Mouse (Mus musculus) hindbrain, embryonic 13.5 days (tissue): ENCODE data around the gene Ttc27. TPM values are rescaled to one million over a fixed set of nuclear protein-coding genes. Genes with fewer than 3 reads are reported as not detected.

Source experiments
- ATAC-seq: fragments of 200-750 bp; cut with Nextera tagmentation; 2 replicates; pipeline ENCODE4 v1.8.0; 2017; ENCODE audit warnings: moderate TSS enrichment; ENCODE audit not compliant: low FRiP score
- H3K27ac ChIP-seq: fragments of 300-500 bp; sonication (generic); 2 replicates; pipeline ENCODE4 v1.5.1; 2015; ENCODE audit warnings: inconsistent platforms, mild to moderate bottlenecking, moderate library complexity
- H3K27me3 ChIP-seq: fragments of 300-500 bp; sonication (generic); 2 replicates; pipeline ENCODE4 v1.6.1; 2015; ENCODE audit warnings: mild to moderate bottlenecking, inconsistent platforms
- H3K36me3 ChIP-seq: fragments of 300-500 bp; sonication (generic); 2 replicates; pipeline ENCODE4 v1.6.1; 2015; ENCODE audit warnings: mild to moderate bottlenecking, inconsistent platforms
- H3K4me1 ChIP-seq: fragments of 300-500 bp; sonication (generic); replicated peaks from 2 replicates; pipeline ENCODE4 v1.6.1; 2015; ENCODE audit warnings: inconsistent platforms
- H3K4me2 ChIP-seq: fragments of 300-500 bp; sonication (generic); 2 replicates; pipeline ENCODE4 v1.6.1; 2015; ENCODE audit warnings: inconsistent platforms, mild to moderate bottlenecking, moderate library complexity
- H3K4me3 ChIP-seq: fragments of 300-500 bp; sonication (generic); 2 replicates; pipeline ENCODE4 v1.5.1; 2015; ENCODE audit warnings: mild to moderate bottlenecking, inconsistent platforms
- H3K9ac ChIP-seq: fragments of 300-500 bp; sonication (generic); 2 replicates; pipeline ENCODE4 v1.6.1; 2015; ENCODE audit warnings: mild to moderate bottlenecking, inconsistent platforms
- H3K9me3 ChIP-seq: fragments of 300-500 bp; sonication (generic); 2 replicates; pipeline ENCODE4 v1.6.1; 2016; ENCODE audit warnings: inconsistent platforms
- WGBS: fragments of 180-500 bp; shearing (Covaris S2); methylation state at CpG from one replicate; pipeline ENCODE4 v1.1.7; 2015; 5-methylcytosine and 5-hydroxymethylcytosine counted together
- polyA plus RNA-seq: library from polyadenylated mRNA; unstranded; fragments of >200 nt; fragmentation: Nextera tagmentation; extraction: Ambion mirVana; gene quantifications from 2 replicates; pipeline ENCODE4 v1.2.1, GENCODE M21; 2015

Ttc27 gene
- polyA plus RNA-seq, 1 experiment from 2014 or later, result 15.2 TPM

DNA sequence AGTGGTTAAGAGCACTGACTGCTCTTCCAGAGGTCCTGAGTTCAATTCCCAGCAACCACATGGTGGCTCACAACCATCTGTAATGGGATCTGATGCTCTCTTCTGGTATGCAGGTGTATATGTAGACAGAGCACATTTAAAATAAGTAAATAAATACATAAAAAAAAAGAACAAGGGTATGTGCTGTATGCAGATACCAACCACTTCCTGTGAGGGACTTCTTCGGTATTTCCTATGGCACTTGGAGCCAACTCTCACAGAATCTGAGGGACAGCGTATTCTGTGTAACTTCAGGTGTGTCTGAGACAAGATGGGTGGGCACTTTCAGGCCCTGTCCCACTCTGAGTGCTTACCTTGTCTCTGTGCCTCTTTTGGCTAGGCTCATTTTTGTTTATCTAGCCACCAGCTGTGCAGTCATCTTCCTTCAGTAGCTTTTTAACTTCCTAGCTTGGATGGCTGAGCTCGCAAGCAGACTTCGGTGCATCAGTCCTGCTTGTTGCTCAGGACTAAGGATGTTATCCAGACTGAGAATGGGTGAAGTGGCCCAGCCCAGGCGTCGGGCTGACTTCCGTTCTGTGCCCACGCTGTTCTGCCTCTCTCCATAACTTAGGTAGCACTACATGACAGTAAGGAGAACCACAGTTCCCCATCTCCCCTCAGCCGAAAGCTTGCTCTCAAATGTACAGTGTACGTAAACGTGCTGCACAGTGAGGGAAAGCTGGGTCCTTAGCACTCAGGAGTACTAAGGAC is 37.0 kb downstream of the Ttc27 start:
- WGBS, result 92% methylated on average over 11 of the region's 11 CpGs
- H3K36me3 ChIP-seq, result peaks cover 14% of the 10 kb centered on the region; the same call in 1 of the 2 replicates
- H3K27me3 ChIP-seq, result no peaks in the 10 kb centered on the region
- H3K4me1 ChIP-seq, result no peaks in the 10 kb centered on the region
- H3K4me2 ChIP-seq, result no peak overlapping the region
- H3K27ac ChIP-seq, result no peak overlapping the region
- no peak for ATAC-seq
- H3K9me3 ChIP-seq, result no peaks in the 10 kb centered on the region
- H3K9ac ChIP-seq, result no peak overlapping the region
- no peak overlapping the region for H3K4me3 ChIP-seq

DNA sequence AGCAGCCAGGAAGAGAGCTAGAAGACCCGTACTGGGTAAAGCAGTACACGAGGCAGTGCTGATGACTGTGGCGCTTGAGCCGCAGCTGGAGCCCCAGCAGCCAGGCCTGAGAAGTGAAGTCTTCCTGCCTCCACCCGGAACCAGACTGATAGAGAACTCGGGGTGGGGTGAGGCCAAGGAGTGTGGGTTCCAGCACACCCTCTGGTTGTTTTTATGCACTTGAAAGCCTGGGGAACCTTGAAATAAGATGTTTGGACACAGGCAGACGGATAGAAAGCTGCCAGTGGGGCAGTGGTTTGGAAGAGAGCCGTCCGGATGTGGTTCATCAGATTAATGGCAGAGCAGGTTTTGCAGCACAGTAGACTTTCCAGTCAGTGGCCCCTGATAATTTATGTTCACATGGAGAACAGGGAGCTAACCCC is 51.9 kb downstream of the Ttc27 start:
- H3K9ac ChIP-seq, result no peak overlapping the region
- H3K36me3 ChIP-seq, result peaks cover 4% of the 10 kb centered on the region
- H3K4me3 ChIP-seq, result no peak overlapping the region
- no peaks in the 10 kb centered on the region for H3K9me3 ChIP-seq
- no peaks in the 10 kb centered on the region for H3K27me3 ChIP-seq
- ATAC-seq, result no peak
- H3K4me1 ChIP-seq, result no peaks in the 10 kb centered on the region
- 85% methylated on average over 9 of the region's 9 CpGs for WGBS
- H3K4me2 ChIP-seq, result no peak overlapping the region
- H3K27ac ChIP-seq, result no peak overlapping the region

DNA sequence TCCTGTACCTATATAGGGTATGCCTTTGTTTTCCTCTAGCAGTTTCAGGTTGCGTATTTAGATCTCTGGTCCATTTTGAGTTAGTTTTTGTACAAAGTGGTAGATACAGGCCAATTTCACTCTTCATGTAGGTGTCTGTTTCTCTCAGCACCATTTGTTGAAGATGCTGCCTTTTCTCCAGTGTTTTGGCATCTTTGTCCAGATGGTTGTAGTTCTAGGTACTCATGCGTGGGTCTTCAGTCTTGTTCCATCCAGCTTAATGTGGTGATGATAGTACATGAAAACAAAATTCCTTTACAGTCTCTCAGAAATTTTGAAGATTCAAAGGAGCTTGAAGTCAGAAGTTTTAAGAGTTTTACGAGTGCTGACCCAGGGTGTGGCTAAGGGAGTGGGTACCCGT is 54.8 kb downstream of the Ttc27 start:
- Histone ChIP-seq H3K27ac (no peak overlapping the region), H3K36me3 (peaks cover 4% of the 10 kb centered on the region; the same call in 1 of the 2 replicates), H3K4me3 (no peak overlapping the region), H3K9me3 (no peaks in the 10 kb centered on the region), H3K27me3 (no peaks in the 10 kb centered on the region), H3K9ac (no peak overlapping the region), H3K4me2 (no peak overlapping the region), H3K4me1 (no peaks in the 10 kb centered on the region)
- no peak for ATAC-seq
- 92% methylated on average over 4 of the region's 4 CpGs for WGBS

DNA sequence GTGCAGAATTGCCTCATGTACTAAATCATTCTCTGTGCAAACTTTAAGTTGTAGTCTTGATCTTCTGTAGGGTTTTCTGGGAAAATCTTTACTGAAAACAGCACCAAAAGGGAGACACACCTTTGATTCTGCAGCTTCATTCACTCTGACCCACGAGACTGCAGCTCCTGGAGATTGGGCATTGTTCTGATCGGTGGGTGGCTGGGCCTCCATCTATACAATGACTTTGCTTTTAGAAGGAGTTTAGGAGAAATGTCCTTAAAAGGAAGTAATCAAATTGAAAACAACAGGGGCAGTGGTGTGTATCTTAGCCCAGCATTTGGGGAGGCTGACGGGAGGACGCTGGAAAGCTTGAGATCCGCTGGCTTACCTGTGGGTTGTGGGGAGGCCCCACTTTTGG is 56.0 kb downstream of the Ttc27 start:
- no peaks in the 10 kb centered on the region for H3K4me1 ChIP-seq
- no peaks in the 10 kb centered on the region for H3K27me3 ChIP-seq
- no peak for ATAC-seq
- 39% methylated on average over 5 of the region's 5 CpGs for WGBS
- H3K27ac ChIP-seq, result no peak overlapping the region
- no peaks in the 10 kb centered on the region for H3K9me3 ChIP-seq
- H3K4me3 ChIP-seq, result no peak overlapping the region
- no peak overlapping the region for H3K9ac ChIP-seq
- H3K4me2 ChIP-seq, result no peak overlapping the region
- H3K36me3 ChIP-seq, result peaks cover 4% of the 10 kb centered on the region; the same call in 1 of the 2 replicates

DNA sequence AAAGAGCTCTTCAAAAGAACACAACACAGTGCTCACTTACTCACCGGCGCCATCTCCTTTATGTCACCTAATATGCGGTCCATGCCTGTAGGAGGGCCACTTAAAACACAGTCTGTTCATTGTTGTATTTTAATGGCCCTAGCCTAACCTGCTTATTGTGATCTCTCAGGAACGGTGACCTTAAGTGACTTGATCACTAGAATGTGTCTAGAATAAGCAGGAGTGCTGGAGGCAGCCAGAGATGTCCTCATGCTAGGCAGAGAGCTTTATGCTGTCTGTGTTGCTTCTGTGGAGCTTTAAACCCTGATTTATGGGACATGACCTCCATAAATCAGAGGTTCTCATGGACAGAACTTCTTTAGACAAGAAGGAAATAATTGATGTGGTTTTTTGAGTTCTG is 62.6 kb downstream of the Ttc27 start:
- H3K9ac ChIP-seq, result no peak overlapping the region
- ATAC-seq, result no peak

DNA sequence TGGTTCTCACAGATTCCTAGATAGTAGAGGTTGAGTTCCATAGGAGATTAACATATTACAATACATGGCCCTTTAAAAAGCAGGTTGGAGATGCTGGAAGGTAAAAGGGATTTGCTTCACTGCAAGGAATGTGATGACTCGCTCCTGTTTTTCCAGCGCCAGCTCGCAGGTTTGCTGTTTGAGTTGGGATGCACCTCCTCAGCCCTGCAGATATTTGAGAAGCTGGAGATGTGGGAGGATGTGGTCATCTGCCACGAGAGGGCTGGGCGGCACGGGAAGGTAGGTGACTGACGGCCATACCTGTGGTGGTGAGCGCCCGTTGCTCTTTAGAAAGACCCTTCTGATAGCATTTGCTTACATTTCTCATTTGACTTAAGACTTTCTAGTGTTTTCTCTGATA is 63.1 kb downstream of the Ttc27 start:
- Histone ChIP-seq H3K36me3 (no peaks in the 10 kb centered on the region), H3K9ac (no peak overlapping the region), H3K9me3 (no peaks in the 10 kb centered on the region), H3K4me2 (no peak overlapping the region), H3K27me3 (no peaks in the 10 kb centered on the region), H3K27ac (no peak overlapping the region), H3K4me1 (no peaks in the 10 kb centered on the region), H3K4me3 (no peak overlapping the region)
- WGBS, result 94% methylated on average over 9 of the region's 9 CpGs
- ATAC-seq, result no peak

More for the DNA sequence above, 62.6 kb downstream of the Ttc27 start:
- Histone ChIP-seq H3K4me2 (no peak overlapping the region), H3K27me3 (no peaks in the 10 kb centered on the region), H3K27ac (no peak overlapping the region), H3K4me1 (no peaks in the 10 kb centered on the region), H3K4me3 (no peak overlapping the region), H3K36me3 (no peaks in the 10 kb centered on the region), H3K9me3 (no peaks in the 10 kb centered on the region)
- 89% methylated on average over 4 of the region's 4 CpGs for WGBS

DNA sequence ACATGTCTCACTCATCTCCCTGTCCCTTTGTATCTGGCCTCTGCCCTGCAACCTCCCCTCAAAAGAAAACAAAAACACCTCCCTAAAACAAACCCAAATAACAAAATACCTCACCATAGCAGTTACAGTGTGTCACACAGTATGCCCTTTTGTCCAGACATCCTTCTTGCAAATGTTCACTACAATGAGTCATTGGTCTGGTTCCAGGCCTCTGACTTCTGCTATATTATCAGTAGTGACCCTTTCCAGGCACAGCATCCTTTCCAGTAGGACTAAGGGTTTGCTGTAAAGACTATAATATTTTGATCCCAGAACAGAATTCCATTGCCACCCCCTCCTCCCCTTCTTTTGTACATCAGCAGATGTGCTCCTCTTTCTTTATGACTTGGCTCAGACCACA is 64.4 kb downstream of the Ttc27 start:
- Histone ChIP-seq H3K36me3 (no peaks in the 10 kb centered on the region), H3K4me1 (no peaks in the 10 kb centered on the region), H3K27ac (no peak overlapping the region), H3K27me3 (no peaks in the 10 kb centered on the region), H3K4me3 (no peak overlapping the region), H3K9me3 (no peaks in the 10 kb centered on the region), H3K9ac (no peak overlapping the region), H3K4me2 (no peak overlapping the region)
- no peak for ATAC-seq

DNA sequence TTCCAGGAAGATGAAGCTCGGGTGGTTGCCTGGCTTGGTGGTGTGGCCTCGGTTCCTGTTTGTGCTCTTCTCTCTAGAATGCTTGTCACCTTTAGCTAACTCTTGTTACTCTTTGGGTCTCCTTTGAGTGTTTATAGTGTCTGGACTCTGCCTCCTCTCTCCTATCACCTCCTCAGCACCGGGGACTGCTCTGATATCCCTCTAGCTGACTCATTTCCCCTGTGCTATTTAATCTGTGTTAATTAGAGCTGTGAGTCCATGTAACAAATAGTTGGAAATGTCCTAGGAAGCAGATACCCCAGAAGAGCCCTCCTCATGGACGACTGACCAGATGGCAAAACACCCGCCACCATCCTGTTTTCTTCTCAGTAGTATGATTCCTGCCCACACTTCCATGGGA is 68.1 kb downstream of the Ttc27 start:
- Histone ChIP-seq H3K36me3 (0 out of 2 replicates have a peak, but pooled peaks cover 3% of the 10 kb centered on the region), H3K4me3 (no peak overlapping the region), H3K9ac (no peak overlapping the region), H3K4me1 (no peaks in the 10 kb centered on the region), H3K4me2 (no peak overlapping the region), H3K9me3 (no peaks in the 10 kb centered on the region), H3K27me3 (no peaks in the 10 kb centered on the region), H3K27ac (no peak overlapping the region)
- 89% methylated on average over 5 of the region's 5 CpGs for WGBS
- no peak for ATAC-seq

DNA sequence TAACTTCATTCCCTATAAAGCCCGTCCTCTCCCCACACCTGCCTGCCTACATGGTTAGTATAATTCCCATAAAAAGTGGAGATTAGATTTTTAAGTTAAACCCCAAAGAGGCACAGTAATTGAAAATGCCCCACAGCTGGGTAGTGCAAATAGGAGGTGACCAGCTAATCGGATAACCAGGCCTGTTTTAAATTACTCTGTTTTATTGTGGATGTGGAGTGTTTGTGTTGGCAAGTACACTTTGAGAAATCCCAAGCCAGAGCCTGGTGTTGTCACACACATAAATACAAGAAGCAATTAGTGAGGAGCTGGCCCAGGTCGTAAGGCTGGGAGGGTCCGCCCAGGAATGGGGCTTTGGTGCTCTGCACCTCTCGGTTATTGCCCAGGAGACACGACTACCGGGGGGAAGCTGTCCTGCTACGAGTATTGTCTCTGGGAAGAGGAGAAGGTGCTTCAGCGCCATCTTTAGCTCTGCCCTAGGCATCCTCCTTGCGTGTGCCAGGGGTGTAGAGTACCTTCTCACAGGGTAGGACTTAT is 68.7 kb downstream of the Ttc27 start:
- Histone ChIP-seq H3K9ac (no peak overlapping the region), H3K9me3 (no peaks in the 10 kb centered on the region), H3K36me3 (0 out of 2 replicates have a peak, but pooled peaks cover 3% of the 10 kb centered on the region), H3K4me3 (no peak overlapping the region), H3K27me3 (no peaks in the 10 kb centered on the region), H3K27ac (no peak overlapping the region), H3K4me1 (no peaks in the 10 kb centered on the region), H3K4me2 (no peak overlapping the region)
- 91% methylated on average over 10 of the region's 10 CpGs for WGBS
- no peak for ATAC-seq

DNA sequence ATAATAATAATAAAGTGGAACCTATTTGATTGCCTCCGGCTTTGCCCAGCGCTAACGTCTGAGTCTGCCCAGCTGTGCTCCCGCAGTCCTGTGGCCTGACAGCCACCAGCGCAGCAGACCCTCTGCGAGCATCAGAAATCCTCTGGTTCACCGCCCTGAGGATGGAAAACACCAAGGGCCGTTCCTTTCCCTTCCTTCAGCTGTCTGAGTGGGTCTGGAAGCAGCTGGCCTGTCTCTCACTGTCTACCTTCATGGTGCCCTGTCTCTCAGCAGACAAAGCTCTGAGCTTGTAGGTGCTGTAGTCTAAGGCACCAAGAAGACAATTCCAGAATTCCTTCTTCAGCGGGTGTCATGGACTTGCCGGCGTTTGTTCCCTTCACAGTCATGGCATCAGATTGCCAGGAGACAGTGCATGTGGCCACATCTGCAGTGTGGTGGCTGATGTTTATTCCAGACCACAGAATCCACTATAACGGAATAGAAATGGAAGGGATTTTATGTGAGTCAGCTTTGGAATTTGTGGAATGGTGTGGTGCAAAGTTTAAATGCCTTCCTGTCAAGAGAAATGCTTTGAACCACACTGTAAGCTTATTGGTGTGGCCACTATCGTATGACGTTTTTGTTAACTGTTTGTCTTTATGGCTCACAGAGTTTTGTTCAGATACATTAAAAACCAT is 78.6 kb downstream of the Ttc27 start:
- Histone ChIP-seq H3K27me3 (no peaks in the 10 kb centered on the region), H3K9me3 (no peaks in the 10 kb centered on the region), H3K9ac (no peak overlapping the region), H3K36me3 (peaks cover 10% of the 10 kb centered on the region), H3K4me1 (no peaks in the 10 kb centered on the region), H3K27ac (no peak overlapping the region), H3K4me3 (no peak overlapping the region), H3K4me2 (no peak overlapping the region)
- no peak for ATAC-seq
- 90% methylated on average over 14 of the region's 14 CpGs for WGBS

DNA sequence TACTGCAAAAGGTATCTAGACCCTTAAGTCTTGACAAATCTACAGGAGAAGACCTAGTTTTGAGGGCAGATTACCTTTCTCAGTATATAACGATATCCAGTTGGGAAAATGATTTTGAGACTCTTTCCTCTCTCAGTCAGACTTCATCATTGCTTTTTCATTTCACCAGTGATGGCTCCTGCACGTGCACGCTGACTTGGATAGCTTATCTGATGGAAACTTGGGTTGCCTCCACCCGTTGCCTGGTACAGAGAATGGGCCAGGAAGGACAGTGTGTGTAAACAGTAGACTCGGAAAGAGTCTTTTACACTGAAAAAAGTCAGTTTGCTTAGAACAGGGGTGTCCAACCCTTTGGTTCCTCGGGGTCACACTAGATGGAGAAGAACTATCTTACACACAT is 82.3 kb downstream of the Ttc27 start:
- Histone ChIP-seq H3K9me3 (no peaks in the 10 kb centered on the region), H3K27me3 (no peaks in the 10 kb centered on the region), H3K9ac (no peak overlapping the region), H3K27ac (no peak overlapping the region), H3K4me2 (no peak overlapping the region), H3K4me3 (no peak overlapping the region), H3K36me3 (peaks cover 10% of the 10 kb centered on the region), H3K4me1 (peaks cover 9% of the 10 kb centered on the region)
- WGBS, result 94% methylated on average over 6 of the region's 6 CpGs
- no peak for ATAC-seq

DNA sequence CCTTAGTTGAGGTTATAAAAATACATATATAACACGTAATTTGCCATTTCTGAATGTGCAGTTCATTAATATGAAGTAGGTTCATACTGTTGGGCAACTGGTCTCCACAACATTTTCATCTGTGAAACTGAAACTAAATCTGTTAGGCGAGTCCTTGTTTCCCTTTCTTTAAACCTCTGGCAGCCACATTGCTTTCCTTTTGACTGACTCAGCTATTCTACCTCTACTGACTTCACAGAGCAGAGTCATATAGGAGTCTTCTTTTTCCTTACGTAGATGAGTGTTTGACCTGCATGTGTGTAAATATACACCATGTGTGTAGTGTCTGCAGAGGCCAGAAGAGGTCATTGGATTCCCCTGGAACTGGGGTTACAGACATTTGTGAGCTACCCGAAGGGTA is 85.2 kb downstream of the Ttc27 start:
- no peak overlapping the region for H3K9ac ChIP-seq
- no peak overlapping the region for H3K27ac ChIP-seq
- H3K27me3 ChIP-seq, result no peaks in the 10 kb centered on the region
- H3K4me1 ChIP-seq, result peaks cover 9% of the 10 kb centered on the region
- ATAC-seq, result no peak
- WGBS, result 86% methylated on average over 4 of the region's 4 CpGs
- no peak overlapping the region for H3K4me3 ChIP-seq
- H3K9me3 ChIP-seq, result no peaks in the 10 kb centered on the region
- no peak overlapping the region for H3K4me2 ChIP-seq
- H3K36me3 ChIP-seq, result peaks cover 10% of the 10 kb centered on the region

DNA sequence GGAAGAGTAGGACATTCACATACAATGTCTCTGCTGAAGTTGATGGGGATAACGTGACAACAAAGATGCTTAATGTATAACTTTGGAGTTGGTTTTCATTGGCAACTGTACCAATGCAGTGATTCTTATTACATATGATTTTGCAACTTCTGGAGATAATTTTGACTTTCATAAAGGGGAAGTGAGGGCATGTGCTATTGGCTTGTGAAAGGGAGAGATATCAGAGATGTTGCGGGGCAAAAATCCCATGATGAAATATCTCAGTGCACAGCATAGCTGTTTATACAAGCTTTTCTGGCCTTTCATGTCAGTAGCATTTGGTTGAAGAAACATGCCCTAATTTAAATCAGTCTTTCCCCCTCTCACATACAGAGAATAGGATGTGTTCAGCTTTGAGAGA is 86.3 kb downstream of the Ttc27 start:
- Histone ChIP-seq H3K36me3 (peaks cover 10% of the 10 kb centered on the region), H3K27me3 (no peaks in the 10 kb centered on the region), H3K4me3 (no peak overlapping the region), H3K4me2 (no peak overlapping the region), H3K4me1 (peaks cover 9% of the 10 kb centered on the region), H3K27ac (no peak overlapping the region), H3K9ac (no peak overlapping the region), H3K9me3 (no peaks in the 10 kb centered on the region)
- no peak for ATAC-seq
- WGBS, result 96% methylated on average over 2 of the region's 2 CpGs
